In the genomic region with DNA sequence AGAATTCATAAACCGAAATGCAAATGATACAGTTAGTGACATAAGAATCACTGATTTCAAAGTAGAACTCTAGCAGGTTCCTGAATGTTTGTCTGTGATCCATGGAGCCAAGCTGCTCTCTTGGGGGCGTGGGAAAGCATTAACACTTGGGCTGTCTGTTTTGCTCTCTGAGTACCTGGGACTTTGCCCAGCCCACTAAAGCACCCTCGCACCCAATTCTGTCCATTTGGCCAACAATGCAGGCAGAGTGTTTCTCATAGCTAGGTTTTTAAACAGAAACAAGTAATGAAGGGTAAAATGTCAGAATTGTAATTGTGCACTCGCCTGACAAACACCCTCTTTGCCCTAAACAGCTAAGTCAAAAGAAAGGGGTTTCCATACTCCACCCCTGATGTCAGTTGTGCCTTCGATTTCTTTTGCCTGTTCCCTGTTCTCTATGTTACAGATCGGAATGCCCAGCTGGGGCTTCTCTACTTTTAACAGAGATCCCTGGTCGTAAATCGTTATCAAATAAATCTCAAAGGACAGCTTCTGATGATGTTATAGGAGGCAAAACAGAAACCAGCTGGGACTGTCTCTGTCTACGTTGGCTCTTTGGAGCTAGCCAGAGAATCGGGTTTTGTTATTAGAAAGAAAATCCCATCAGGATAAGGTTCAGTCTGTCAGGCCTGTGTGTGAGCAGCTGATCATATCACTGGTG, we compare ENCODE assay signal across 9 mouse cellular contexts. TPM values are rescaled to one million over a fixed set of nuclear protein-coding genes. Genes with fewer than 3 reads are reported as not detected.
DNase-seq lines count a peak whose midpoint lies in the region; ATAC-seq and TF ChIP-seq lines count a peak whose summit lies in the region.
"Had no signal": no experiment of that assay in that cellular context is flagged by ENCODE, and none has a peak within 500 bp of the region (broad histone marks: within the 10 kb centered on the region; RNA-seq: fewer than 3 reads in every experiment).

No protein-coding gene starts in this region.

- no peaks in the 10 kb centered on the region for H3K9me3 ChIP-seq in heart, embryonic 13.5 days
- H3K9me3 ChIP-seq in limb, embryonic 12.5 days = no peaks in the 10 kb centered on the region
- H3K9me3 ChIP-seq in limb, embryonic 10.5 days (replicated peaks) = no peaks in the 10 kb centered on the region
- H3K9me3 ChIP-seq in neural tube, embryonic 15.5 days (replicated peaks) = no peaks in the 10 kb centered on the region

- H3K9ac ChIP-seq in heart, embryonic 13.5 days = peak overlapping the region; percentile 66; the same call in 1 of the 2 replicates
- H3K9ac ChIP-seq in limb, embryonic 12.5 days (replicated peaks) = no peak overlapping the region
- H3K9ac ChIP-seq in neural tube, embryonic 15.5 days (replicated peaks) = no peak overlapping the region

- peaks cover 77% of the 10 kb centered on the region for H3K4me1 ChIP-seq in heart, embryonic 13.5 days
- H3K4me1 ChIP-seq in limb, embryonic 12.5 days (replicated peaks) = peaks cover 53% of the 10 kb centered on the region
- H3K4me1 ChIP-seq in limb, embryonic 10.5 days = peaks cover 44% of the 10 kb centered on the region
- peaks cover 13% of the 10 kb centered on the region; the same call in 1 of the 2 replicates for H3K4me1 ChIP-seq in embryonic fibroblast, embryonic 13.5 days (ENCODE audit: control insufficient read depth, insufficient read depth, low read length)
- peaks cover 27% of the 10 kb centered on the region for H3K4me1 ChIP-seq in neural tube, embryonic 15.5 days

- no peaks in the 10 kb centered on the region for H3K27me3 ChIP-seq in heart, embryonic 13.5 days (replicated peaks)
- H3K27me3 ChIP-seq in limb, embryonic 12.5 days = no peaks in the 10 kb centered on the region
- no peaks in the 10 kb centered on the region for H3K27me3 ChIP-seq in limb, embryonic 10.5 days (ENCODE audit: low read depth, poor library complexity, severe bottlenecking)
- H3K27me3 ChIP-seq in neural tube, embryonic 15.5 days (replicated peaks) = no peaks in the 10 kb centered on the region

- 0 out of 2 replicates have a peak, but pooled peaks cover 8% of the 10 kb centered on the region for H3K36me3 ChIP-seq in heart, embryonic 13.5 days
- no peaks in the 10 kb centered on the region for H3K36me3 ChIP-seq in limb, embryonic 12.5 days
- H3K36me3 ChIP-seq in limb, embryonic 10.5 days = peaks cover 6% of the 10 kb centered on the region; the same call in 1 of the 2 replicates
- H3K36me3 ChIP-seq in neural tube, embryonic 15.5 days = no peaks in the 10 kb centered on the region

- peak overlapping the region; percentile 81 for H3K4me2 ChIP-seq in heart, embryonic 13.5 days
- H3K4me2 ChIP-seq in limb, embryonic 12.5 days = peak overlapping the region; percentile 42
- H3K4me2 ChIP-seq in neural tube, embryonic 15.5 days = peak overlapping the region; percentile 26

- no peak for TF ChIP-seq CTCF in embryonic fibroblast, embryonic 13.5 days (IDR thresholded peaks at IDR 0.05; ENCODE audit: borderline replicate concordance, insufficient read depth, low read length)

- H3K4me3 ChIP-seq in heart, embryonic 13.5 days = peak overlapping the region; percentile 67
- no peak overlapping the region for H3K4me3 ChIP-seq in limb, embryonic 12.5 days (replicated peaks)
- no peak overlapping the region for H3K4me3 ChIP-seq in limb, embryonic 10.5 days
- H3K4me3 ChIP-seq in embryonic fibroblast, embryonic 13.5 days (ENCODE audit: insufficient read depth, low read length) = peak overlapping the region; percentile 46
- no peak overlapping the region for H3K4me3 ChIP-seq in neural tube, embryonic 15.5 days (replicated peaks)

- no peak for ATAC-seq in heart, embryonic 13.5 days (ENCODE audit: extremely low read depth, insufficient number of reproducible peaks, low FRiP score, low TSS enrichment)
- ATAC-seq in limb, embryonic 12.5 days (ENCODE audit: insufficient number of reproducible peaks, insufficient read depth, low FRiP score, low TSS enrichment, low read depth) = no peak; the same call in 1 of the 2 replicates
- peak; percentile 7; the same call in 1 of the 2 replicates for ATAC-seq in neural tube, embryonic 15.5 days (ENCODE audit: low FRiP score)

- TF ChIP-seq POLR2A in embryonic fibroblast, embryonic 13.5 days (IDR thresholded peaks at IDR 0.05; ENCODE audit: low read depth, low read length) = no peak

- no peak for DNase-seq in heart, adult 8-10 months (ENCODE audit: low spot score)
- no peak for DNase-seq in limb, embryonic 10.5 days (ENCODE audit: low spot score)
- no peak for DNase-seq in urinary bladder, postnatal 25 days (ENCODE audit: low spot score)
- no peak for DNase-seq in frontal cortex, postnatal 10 days (ENCODE audit: low spot score in 2 of 2)
- DNase-seq: lung, postnatal 14 days had no signal

- WGBS in heart, embryonic 13.5 days = 61% methylated on average over 10 of the region's 10 CpGs
- 47% methylated on average over 10 of the region's 10 CpGs for WGBS in limb, embryonic 12.5 days
- 56% methylated on average over 10 of the region's 10 CpGs for WGBS in limb, embryonic 10.5 days
- WGBS in neural tube, embryonic 15.5 days = 31% methylated on average over 10 of the region's 10 CpGs

- H3K27ac ChIP-seq in heart, embryonic 13.5 days (replicated peaks) = no peak overlapping the region
- H3K27ac ChIP-seq in limb, embryonic 12.5 days = no peak overlapping the region
- no peak overlapping the region for H3K27ac ChIP-seq in limb, embryonic 10.5 days
- H3K27ac ChIP-seq in embryonic fibroblast, embryonic 13.5 days (ENCODE audit: insufficient read depth, low read length) = peak overlapping the region; percentile 42
- peak overlapping the region; percentile 39; the same call in 1 of the 2 replicates for H3K27ac ChIP-seq in neural tube, embryonic 15.5 days (replicated peaks)

RNA-seq across cellular contexts. Expression of a gene that starts 5.1 kb away (rescaled TPM):
- 102 and 111 TPM in 2 replicates for polyA plus RNA-seq in heart, embryonic 13.5 days (2015; fragmentation: Nextera tagmentation; extraction: Ambion mirVana)
- 10 to 100 TPM; 41.6 to 54.5 (median 48.7) TPM for total RNA-seq in heart, adult 8-10 months (2022)
- 49.4 and 51.1 TPM in 2 replicates for polyA plus RNA-seq in limb, embryonic 12.5 days (2016; fragmentation: Nextera tagmentation; extraction: Ambion mirVana)
- polyA plus RNA-seq in limb, embryonic 10.5 days (2016; fragmentation: Nextera tagmentation; extraction: Ambion mirVana) = 24.4 and 35.8 TPM in 2 replicates
- polyA plus RNA-seq in embryonic fibroblast, embryonic 13.5 days (2011; ENCODE audit: insufficient read length, low read depth, missing spikeins) = 640 and 641 TPM in 2 replicates
- polyA plus RNA-seq in neural tube, embryonic 15.5 days (2015; fragmentation: Nextera tagmentation; extraction: Ambion mirVana) = 23.3 and 38.8 TPM in 2 replicates

Comparison
In these comparisons a context has a peak if more than half of its experiments do, and no peak if none do; other contexts are left out.
1. H3K27ac ChIP-seq: peak in embryonic fibroblast, embryonic 13.5 days (single experiment) and neural tube, embryonic 15.5 days (single experiment); none in heart, embryonic 13.5 days (single experiment), limb, embryonic 12.5 days (single experiment) and limb, embryonic 10.5 days (single experiment).
2. H3K4me2 ChIP-seq: peak in every context shown above with its lines; median percentile 81 in heart, embryonic 13.5 days; 42 in limb, embryonic 12.5 days; 26 in neural tube, embryonic 15.5 days.
3. H3K4me3 ChIP-seq: peak in heart, embryonic 13.5 days (single experiment) and embryonic fibroblast, embryonic 13.5 days (single experiment); none in limb, embryonic 12.5 days (single experiment), limb, embryonic 10.5 days (single experiment) and neural tube, embryonic 15.5 days (single experiment).